Mouse (Mus musculus) heart, embryonic 10.5 days (tissue): ENCODE results near the gene Hsf2bp. TPM values are rescaled to one million over a fixed set of nuclear protein-coding genes. Genes with fewer than 3 reads are reported as not detected.

ENCODE experiments used
- DNase-seq: peaks from one replicate; pipeline ENCODE4 v3.0.0-alpha.2; 2017; ENCODE audit warnings: low spot score
- H3K27ac ChIP-seq: fragments of 300-500 bp; sonication (generic); 2 replicates; pipeline ENCODE4 v1.5.1; 2016; ENCODE audit warnings: mild to moderate bottlenecking
- H3K27me3 ChIP-seq: fragments of 300-500 bp; sonication (generic); 2 replicates; pipeline ENCODE4 v1.6.1; 2016; ENCODE audit warnings: mild to moderate bottlenecking; ENCODE audit not compliant: poor library complexity, insufficient read depth, severe bottlenecking
- H3K36me3 ChIP-seq: fragments of 300-500 bp; sonication (generic); 2 replicates; pipeline ENCODE4 v1.6.1; 2016; ENCODE audit warnings: mild to moderate bottlenecking, moderate library complexity
- H3K4me1 ChIP-seq: fragments of 300-500 bp; sonication (generic); 2 replicates; pipeline ENCODE4 v1.6.1; 2016; ENCODE audit warnings: mild to moderate bottlenecking
- H3K4me3 ChIP-seq: fragments of 300-500 bp; sonication (generic); 2 replicates; pipeline ENCODE4 v1.5.1; 2016; ENCODE audit warnings: mild to moderate bottlenecking, moderate library complexity
- H3K9me3 ChIP-seq: fragments of 300-500 bp; sonication (generic); 2 replicates; pipeline ENCODE4 v1.6.1; 2016; ENCODE audit warnings: mild to moderate bottlenecking, moderate library complexity
- WGBS: fragments of 180-500 bp; shearing (Covaris S2); methylation state at CpG from one replicate; pipeline ENCODE4 v1.1.7; 2016; 5-methylcytosine and 5-hydroxymethylcytosine counted together
- polyA plus RNA-seq: library from polyadenylated mRNA; unstranded; fragments of >200 nt; fragmentation: Nextera tagmentation; extraction: Ambion mirVana; gene quantifications from 2 replicates; pipeline ENCODE4 v1.2.1, GENCODE M21; 2016

Gene Hsf2bp
- polyA plus RNA-seq, 1 experiment from 2014 or later = 0.62 TPM

DNA sequence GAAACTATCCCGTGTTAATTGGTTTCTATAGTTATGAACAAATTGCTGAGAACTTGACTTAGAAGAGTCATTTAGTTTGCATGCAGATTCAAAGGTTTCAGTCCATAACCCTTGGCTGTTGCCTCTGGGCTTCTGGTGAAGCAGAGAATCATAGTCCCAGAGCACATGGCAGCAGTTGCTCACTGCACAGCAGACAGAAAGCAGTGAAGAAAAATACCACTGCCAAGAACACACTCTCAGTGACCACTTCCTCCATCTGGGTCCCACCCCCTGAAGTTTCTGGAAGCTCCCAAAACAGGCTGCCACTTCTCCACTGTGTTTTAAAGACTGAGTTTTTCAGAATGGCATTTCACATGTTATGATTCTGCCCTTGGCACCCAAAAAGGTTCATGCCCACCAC lies 67.3 kb downstream of the Hsf2bp start:
- peak; percentile 6 for DNase-seq
- Histone ChIP-seq H3K9me3 (no peaks in the 10 kb centered on the region), H3K27ac (no peak overlapping the region), H3K4me3 (no peak overlapping the region), H3K27me3 (no peaks in the 10 kb centered on the region), H3K36me3 (no peaks in the 10 kb centered on the region), H3K4me1 (peaks cover 19% of the 10 kb centered on the region)
- WGBS = 82% methylated on average over 1 of the region's 1 CpGs

DNA sequence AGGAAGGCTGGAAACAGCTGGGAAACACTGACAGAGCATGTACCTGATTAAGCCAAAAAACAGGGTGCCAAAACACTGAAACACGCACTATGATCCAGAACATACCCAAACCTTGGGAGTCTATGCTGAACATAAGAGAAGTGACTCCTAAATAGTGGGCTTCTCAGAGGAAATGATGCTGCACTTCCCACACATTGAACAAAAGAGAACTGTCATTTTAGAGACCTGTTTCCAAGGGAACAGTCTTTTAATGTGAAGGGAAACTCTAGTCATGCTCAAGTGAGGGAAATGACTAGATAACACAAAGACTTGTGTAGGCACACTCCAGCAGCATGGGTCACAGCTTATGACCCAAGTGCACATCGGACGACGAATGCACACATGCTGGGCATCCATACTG lies 68.8 kb downstream of the Hsf2bp start:
- peak; percentile 58 for DNase-seq
- Histone ChIP-seq H3K27ac (no peak overlapping the region), H3K27me3 (no peaks in the 10 kb centered on the region), H3K9me3 (no peaks in the 10 kb centered on the region), H3K4me1 (peaks cover 10% of the 10 kb centered on the region), H3K36me3 (no peaks in the 10 kb centered on the region), H3K4me3 (no peak overlapping the region)
- 86% methylated on average over 4 of the region's 4 CpGs for WGBS

- H3K4me3 ChIP-seq = no peak overlapping the region
- peaks cover 10% of the 10 kb centered on the region for H3K4me1 ChIP-seq
- 84% methylated on average over 1 of the region's 1 CpGs for WGBS
- no peaks in the 10 kb centered on the region for H3K36me3 ChIP-seq
- no peaks in the 10 kb centered on the region for H3K9me3 ChIP-seq
- DNase-seq = no peak
- H3K27me3 ChIP-seq = no peaks in the 10 kb centered on the region
- no peak overlapping the region for H3K27ac ChIP-seq
Measured at GRCm38 (mm10) chr17:31966566-31966965, 69.6 kb downstream of the Hsf2bp start.

DNA sequence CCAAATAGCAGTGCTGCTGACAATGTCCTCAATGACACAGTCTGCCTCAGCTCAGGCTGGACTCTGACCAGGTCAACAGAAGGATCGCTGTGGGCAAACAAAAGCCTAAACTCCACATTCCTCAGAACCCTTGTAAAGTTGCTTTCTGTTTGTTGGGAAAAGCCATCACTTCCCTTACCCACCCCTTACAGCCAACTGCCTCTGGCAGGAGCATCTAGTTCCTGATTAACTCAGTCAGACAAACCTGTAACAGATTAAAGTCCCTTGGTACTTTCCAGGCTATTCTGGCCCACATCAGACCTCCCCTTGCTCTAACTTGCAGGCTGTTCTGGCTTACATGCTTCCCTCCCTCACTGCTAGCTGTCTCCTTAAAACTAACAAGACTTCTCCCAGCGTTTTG lies 70.5 kb downstream of the Hsf2bp start:
- peak overlapping the region; percentile 56; the same call in 1 of the 2 replicates for H3K27ac ChIP-seq

GRCm38 (mm10) chr17:31962930-31963329 lies 73.2 kb downstream of the Hsf2bp start:
- Histone ChIP-seq H3K27me3 (no peaks in the 10 kb centered on the region), H3K4me1 (peaks cover 10% of the 10 kb centered on the region), H3K4me3 (no peak overlapping the region), H3K27ac (no peak overlapping the region), H3K9me3 (no peaks in the 10 kb centered on the region), H3K36me3 (no peaks in the 10 kb centered on the region)
- no peak for DNase-seq
- WGBS = 85% methylated on average over 4 of the region's 4 CpGs

More for the DNA sequence above, 70.5 kb downstream of the Hsf2bp start:
- H3K4me1 ChIP-seq = peaks cover 10% of the 10 kb centered on the region
- DNase-seq = peak; percentile 51
- H3K36me3 ChIP-seq = no peaks in the 10 kb centered on the region
- no peak overlapping the region for H3K4me3 ChIP-seq
- H3K9me3 ChIP-seq = no peaks in the 10 kb centered on the region
- no peaks in the 10 kb centered on the region for H3K27me3 ChIP-seq
- 41% methylated on average over 2 of the region's 2 CpGs for WGBS

DNA sequence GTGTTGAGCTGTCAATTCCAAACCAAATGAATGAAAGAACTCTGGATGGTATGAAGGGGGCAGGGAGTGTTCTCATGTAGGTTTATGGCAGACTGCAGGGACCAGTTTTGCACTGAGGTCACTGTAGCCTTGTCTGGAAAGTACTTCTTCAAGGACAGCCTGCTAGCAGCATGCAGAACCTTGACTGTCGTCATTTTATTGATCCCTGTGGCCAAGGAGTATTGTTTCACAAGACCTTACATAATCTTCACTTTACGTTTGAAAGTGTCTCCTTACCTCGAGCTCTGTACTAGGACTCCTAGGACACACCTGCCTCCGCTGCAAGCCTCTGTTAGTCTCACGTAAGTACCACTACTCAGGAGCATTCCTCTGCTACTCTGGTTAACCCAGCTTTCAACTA lies 73.9 kb downstream of the Hsf2bp start:
- H3K9me3 ChIP-seq = no peaks in the 10 kb centered on the region
- H3K4me1 ChIP-seq = peaks cover 10% of the 10 kb centered on the region
- 86% methylated on average over 5 of the region's 5 CpGs for WGBS
- no peaks in the 10 kb centered on the region for H3K36me3 ChIP-seq
- no peaks in the 10 kb centered on the region for H3K27me3 ChIP-seq
- no peak overlapping the region for H3K27ac ChIP-seq
- H3K4me3 ChIP-seq = no peak overlapping the region
- DNase-seq = peak; percentile 3

- H3K9me3 ChIP-seq = no peaks in the 10 kb centered on the region
- H3K4me1 ChIP-seq = no peaks in the 10 kb centered on the region
- H3K4me3 ChIP-seq = no peak overlapping the region
- H3K36me3 ChIP-seq = no peaks in the 10 kb centered on the region
- DNase-seq = peak; percentile 57
- H3K27me3 ChIP-seq = no peaks in the 10 kb centered on the region
- no peak overlapping the region for H3K27ac ChIP-seq
- 87% methylated on average over 9 of the region's 9 CpGs for WGBS
Measured at GRCm38 (mm10) chr17:31954551-31955140, 81.5 kb downstream of the Hsf2bp start.

DNA sequence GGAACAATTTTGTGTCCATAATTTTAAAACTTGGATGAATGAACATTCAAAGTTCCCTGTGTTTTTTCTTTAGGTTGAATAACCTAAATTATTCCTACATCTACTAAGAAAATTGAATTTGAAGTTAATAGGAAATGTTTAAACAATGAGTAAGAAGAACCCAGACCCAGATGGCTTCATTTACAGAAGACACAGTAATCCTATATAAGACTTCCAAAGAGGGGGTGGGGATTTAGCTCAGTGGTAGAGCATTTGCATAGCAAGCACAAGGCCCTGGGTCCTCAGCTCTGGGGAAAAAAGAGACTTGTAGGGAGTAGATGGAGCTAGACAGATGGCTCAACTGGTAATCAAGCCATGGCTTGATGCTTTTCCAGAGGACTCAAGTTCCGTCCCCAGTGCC lies 87.1 kb downstream of the Hsf2bp start:
- WGBS = 74% methylated on average over 1 of the region's 1 CpGs
- no peak overlapping the region for H3K27ac ChIP-seq
- no peak overlapping the region for H3K4me3 ChIP-seq
- H3K36me3 ChIP-seq = no peaks in the 10 kb centered on the region
- no peaks in the 10 kb centered on the region for H3K9me3 ChIP-seq
- peak; percentile 27 for DNase-seq
- no peaks in the 10 kb centered on the region for H3K4me1 ChIP-seq
- H3K27me3 ChIP-seq = no peaks in the 10 kb centered on the region

DNA sequence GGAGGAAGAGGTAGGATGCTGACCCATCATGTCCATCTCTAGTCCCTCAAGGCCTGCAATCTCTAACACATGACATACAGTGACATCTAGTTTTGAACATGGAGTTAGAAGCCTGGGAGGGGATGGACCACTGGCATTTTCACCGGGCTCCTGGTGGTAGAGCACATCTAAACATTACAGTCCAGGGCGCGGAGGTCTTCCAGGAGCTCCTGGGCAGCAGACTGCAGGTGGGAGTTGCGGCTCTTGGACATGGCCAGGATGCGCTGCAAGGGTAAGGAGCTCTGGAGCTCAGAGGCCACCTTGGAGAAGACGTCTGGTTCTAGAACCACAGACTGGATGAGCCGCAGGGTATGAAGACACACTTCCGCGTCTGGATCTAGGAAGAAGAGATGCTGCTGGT lies 89.7 kb downstream of the Hsf2bp start:
- Histone ChIP-seq H3K36me3 (no peaks in the 10 kb centered on the region), H3K9me3 (no peaks in the 10 kb centered on the region), H3K27me3 (no peaks in the 10 kb centered on the region), H3K27ac (no peak overlapping the region), H3K4me1 (no peaks in the 10 kb centered on the region), H3K4me3 (no peak overlapping the region)
- DNase-seq = peak; percentile 68
- 87% methylated on average over 9 of the region's 9 CpGs for WGBS

DNA sequence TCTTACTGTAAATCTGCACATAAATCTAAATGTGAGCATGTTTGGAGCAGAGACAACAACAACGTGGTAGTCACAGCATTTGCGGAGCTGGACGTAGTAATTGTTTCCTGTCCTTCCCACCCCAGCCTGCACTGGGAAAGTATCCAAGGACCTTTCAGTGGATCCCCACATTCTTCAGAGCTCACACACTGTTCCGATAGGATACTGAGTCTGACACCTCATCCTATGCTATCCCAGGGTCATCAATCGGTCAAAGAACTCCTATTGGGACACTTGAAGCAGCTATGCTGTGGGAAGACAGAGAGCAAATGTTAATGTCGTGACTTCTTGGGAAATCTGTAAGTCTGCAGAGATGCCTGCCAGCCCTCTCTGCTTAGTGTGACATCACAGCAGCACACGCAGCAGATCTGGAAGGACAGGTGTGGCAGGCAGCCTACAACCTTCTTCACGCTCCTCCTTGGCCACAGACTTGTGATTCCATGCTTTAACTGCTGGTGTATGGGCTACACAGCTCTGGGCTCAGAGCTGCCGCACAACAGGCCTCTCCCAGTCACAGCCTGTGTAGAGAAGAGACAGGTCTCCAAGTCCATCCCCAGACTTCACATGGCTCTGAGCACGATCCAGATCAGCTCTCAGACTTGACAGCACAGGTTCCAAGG lies 92.1 kb downstream of the Hsf2bp start:
- H3K27ac ChIP-seq = no peak overlapping the region
- 57% methylated on average over 10 of the region's 10 CpGs for WGBS
- H3K36me3 ChIP-seq = no peaks in the 10 kb centered on the region
- peak; percentile 53 for DNase-seq
- peaks cover 13% of the 10 kb centered on the region for H3K4me1 ChIP-seq
- no peaks in the 10 kb centered on the region for H3K27me3 ChIP-seq
- no peak overlapping the region for H3K4me3 ChIP-seq
- no peaks in the 10 kb centered on the region for H3K9me3 ChIP-seq

GRCm38 (mm10) chr17:31941616-31942015 lies 94.5 kb downstream of the Hsf2bp start:
- Histone ChIP-seq H3K36me3 (no peaks in the 10 kb centered on the region), H3K9me3 (no peaks in the 10 kb centered on the region), H3K4me3 (no peak overlapping the region), H3K27ac (no peak overlapping the region), H3K4me1 (peaks cover 30% of the 10 kb centered on the region), H3K27me3 (no peaks in the 10 kb centered on the region)
- 60% methylated on average over 4 of the region's 4 CpGs for WGBS
- DNase-seq = peak; percentile 46

DNA sequence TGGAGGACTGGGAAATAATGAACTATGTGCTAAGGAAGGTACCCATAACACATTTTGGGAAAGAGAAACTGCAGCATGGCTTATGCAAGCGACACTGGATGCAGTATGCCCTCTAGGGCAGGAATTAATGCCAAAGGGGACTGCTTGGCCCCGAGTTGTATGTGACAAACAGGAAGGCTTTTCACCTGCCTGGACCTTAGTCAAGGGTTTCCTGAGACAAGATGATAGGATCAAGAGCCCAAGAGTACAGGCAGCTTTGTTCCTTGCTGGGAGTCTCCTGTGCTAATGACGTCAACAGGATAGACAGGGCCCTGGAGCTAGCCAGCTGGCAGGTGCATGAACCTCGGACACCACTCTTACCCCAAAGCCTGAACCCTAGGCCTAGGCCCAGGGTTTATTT lies 95.5 kb downstream of the Hsf2bp start:
- Histone ChIP-seq H3K4me1 (peaks cover 40% of the 10 kb centered on the region), H3K27me3 (no peaks in the 10 kb centered on the region), H3K9me3 (no peaks in the 10 kb centered on the region), H3K27ac (no peak overlapping the region), H3K4me3 (no peak overlapping the region), H3K36me3 (no peaks in the 10 kb centered on the region)
- DNase-seq = peak; percentile 57
- 77% methylated on average over 4 of the region's 4 CpGs for WGBS

DNA sequence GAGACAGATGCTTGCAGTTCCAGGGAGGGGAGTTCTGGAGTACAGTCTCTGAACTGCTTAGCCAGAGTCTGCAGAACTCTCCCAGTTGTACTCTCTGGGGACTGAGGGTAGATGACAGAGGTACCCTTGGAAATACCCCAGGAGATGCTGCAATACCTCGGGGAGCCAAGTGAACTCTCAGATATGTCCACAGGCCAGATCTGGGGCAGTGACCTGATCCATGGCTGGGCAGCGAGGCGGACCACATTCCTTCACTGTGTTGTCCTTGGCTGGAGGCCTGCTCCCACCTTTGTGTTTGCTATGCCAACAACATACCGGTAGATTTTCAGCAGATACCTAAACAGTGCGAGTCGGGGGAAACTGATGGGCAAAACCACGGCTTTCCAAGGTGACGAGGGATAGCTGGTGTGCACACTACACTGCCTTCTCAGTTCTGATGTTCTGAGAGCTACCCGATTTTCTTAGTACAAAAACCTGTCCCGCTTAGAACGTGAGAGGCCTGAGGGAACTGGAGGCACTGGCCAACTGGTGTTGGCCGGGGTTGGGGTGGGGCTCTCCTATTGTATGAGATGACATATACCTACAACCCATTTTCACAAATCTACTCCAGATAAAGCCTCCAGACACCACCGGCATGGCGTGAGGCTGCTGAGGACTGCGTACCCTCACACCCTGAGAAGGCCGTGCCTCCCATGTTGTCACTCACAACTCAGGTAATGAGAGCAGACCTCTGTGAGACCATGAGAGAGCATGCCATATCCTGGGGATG lies 96.7 kb downstream of the Hsf2bp start:
- WGBS = 79% methylated on average over 16 of the region's 16 CpGs
- peaks cover 48% of the 10 kb centered on the region for H3K4me1 ChIP-seq
- H3K36me3 ChIP-seq = no peaks in the 10 kb centered on the region
- no peak overlapping the region for H3K4me3 ChIP-seq
- peak; percentile 74 for DNase-seq
- H3K27me3 ChIP-seq = no peaks in the 10 kb centered on the region
- H3K9me3 ChIP-seq = no peaks in the 10 kb centered on the region
- H3K27ac ChIP-seq = peak overlapping the region; percentile 75
